Mouse (Mus musculus): ENCODE measurements at regions not wholly inside any gene's neighbourhood (a gene's known extent, or its start where the extent isn't known, plus 50 kb on each side); places are given as distances from the start of the nearest gene placed in this dataset.

DNA sequence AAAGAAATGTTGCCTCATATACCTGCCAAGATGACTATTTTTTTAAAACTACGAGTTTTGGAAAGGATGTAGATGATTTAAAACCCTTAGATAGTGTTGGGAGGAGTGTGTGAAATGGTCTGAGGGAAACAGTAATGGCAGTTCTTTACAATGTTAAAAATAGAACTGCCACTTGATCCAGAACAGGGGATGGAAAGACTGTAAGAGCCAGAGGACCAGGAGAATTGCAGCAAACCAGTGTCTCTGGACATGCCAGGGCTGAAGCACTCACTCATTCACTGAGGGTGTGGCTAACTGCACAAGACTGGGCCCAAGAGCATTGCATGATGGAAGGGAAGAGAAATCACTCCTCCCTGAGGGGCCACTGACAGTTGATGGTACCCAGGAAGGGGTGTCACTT, 53.9 kb upstream of the Rasgef1b start:
- no peaks in the 10 kb centered on the region for H3K36me3 ChIP-seq (ENCODE audit: control insufficient read depth, insufficient read depth, low read length)
- H3K4me2 ChIP-seq (replicated peaks; ENCODE audit: low read depth, low read length) = no peak overlapping the region
- no peak for DNase-seq (ENCODE audit: low spot score)
- no peak overlapping the region for H3K4me3 ChIP-seq (ENCODE audit: low read depth, low read length)
- no peak overlapping the region for H3K9ac ChIP-seq (ENCODE audit: low read depth, low read length)
- H3K9me3 ChIP-seq (ENCODE audit: control insufficient read depth, low read length) = no peaks in the 10 kb centered on the region
- WGBS = 77% methylated on average over 1 of the region's 1 CpGs
- no peaks in the 10 kb centered on the region for H3K27me3 ChIP-seq (ENCODE audit: control insufficient read depth, insufficient read depth, low read length)
- ATAC-seq (ENCODE audit: low FRiP score) = no peak
- no peaks in the 10 kb centered on the region for H3K4me1 ChIP-seq (replicated peaks; ENCODE audit: control insufficient read depth, insufficient read depth, low read length)
- H3K27ac ChIP-seq (ENCODE audit: low read depth, low read length) = no peak overlapping the region

DNA sequence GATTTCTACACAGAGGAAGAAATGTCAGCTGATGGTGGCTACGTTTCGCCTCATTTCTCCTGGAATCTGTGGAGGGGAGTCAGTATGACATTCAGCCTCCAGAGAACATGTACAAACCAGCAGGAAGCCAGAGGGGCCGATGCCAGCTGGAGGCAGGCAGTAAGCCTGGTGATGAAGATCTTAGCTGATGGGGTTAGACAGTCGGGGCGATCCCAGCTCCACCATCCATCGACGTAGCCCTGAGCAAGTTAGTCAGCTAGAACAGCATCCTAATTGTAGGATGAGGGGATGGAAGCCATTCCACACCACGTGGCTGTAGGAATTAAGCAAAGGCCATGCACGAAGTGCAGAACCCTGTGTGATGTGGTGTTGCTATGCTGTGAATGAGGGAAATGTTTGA, 57.0 kb upstream of the Rasgef1b start:
- no peak for DNase-seq (ENCODE audit: low spot score)
- Histone ChIP-seq H3K4me3 (ENCODE audit: low read depth, low read length) (no peak overlapping the region), H3K27ac (ENCODE audit: low read depth, low read length) (no peak overlapping the region), H3K4me1 (replicated peaks; ENCODE audit: control insufficient read depth, insufficient read depth, low read length) (no peaks in the 10 kb centered on the region), H3K9ac (ENCODE audit: low read depth, low read length) (no peak overlapping the region), H3K9me3 (ENCODE audit: control insufficient read depth, low read length) (no peaks in the 10 kb centered on the region), H3K36me3 (ENCODE audit: control insufficient read depth, insufficient read depth, low read length) (no peaks in the 10 kb centered on the region), H3K4me2 (replicated peaks; ENCODE audit: low read depth, low read length) (no peak overlapping the region), H3K27me3 (ENCODE audit: control insufficient read depth, insufficient read depth, low read length) (no peaks in the 10 kb centered on the region)
- no peak for ATAC-seq (ENCODE audit: low FRiP score)
- WGBS = 79% methylated on average over 9 of the region's 9 CpGs

DNA sequence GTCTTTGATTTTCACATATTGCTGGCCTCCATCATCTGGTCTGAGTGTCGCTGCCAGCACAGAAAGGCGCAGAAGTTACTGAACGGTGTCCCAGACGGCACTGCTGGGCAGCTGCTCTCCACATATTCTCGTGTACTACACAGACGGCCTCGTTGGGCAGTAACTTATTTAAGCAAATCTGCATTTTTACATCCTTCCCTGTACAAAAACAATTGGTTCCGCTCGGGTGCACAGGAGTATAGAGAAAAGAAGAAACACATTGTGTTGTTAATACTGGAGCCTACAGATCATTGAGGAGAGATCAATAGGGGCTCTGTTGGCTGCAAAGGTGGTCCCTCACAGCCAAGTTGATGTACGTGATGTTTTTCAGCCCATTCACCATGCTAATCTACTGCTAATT, 58.4 kb upstream of the Rasgef1b start:
- peak; percentile 67 for DNase-seq (ENCODE audit: low spot score)
- ATAC-seq (ENCODE audit: low FRiP score) = peak; percentile 84
- no peaks in the 10 kb centered on the region for H3K9me3 ChIP-seq (ENCODE audit: control insufficient read depth, low read length)
- H3K4me2 ChIP-seq (replicated peaks; ENCODE audit: low read depth, low read length) = no peak overlapping the region
- no peaks in the 10 kb centered on the region for H3K27me3 ChIP-seq (ENCODE audit: control insufficient read depth, insufficient read depth, low read length)
- H3K9ac ChIP-seq (ENCODE audit: low read depth, low read length) = no peak overlapping the region
- H3K27ac ChIP-seq (ENCODE audit: low read depth, low read length) = no peak overlapping the region
- WGBS = 35% methylated on average over 10 of the region's 10 CpGs
- H3K4me1 ChIP-seq (replicated peaks; ENCODE audit: control insufficient read depth, insufficient read depth, low read length) = no peaks in the 10 kb centered on the region
- no peaks in the 10 kb centered on the region for H3K36me3 ChIP-seq (ENCODE audit: control insufficient read depth, insufficient read depth, low read length)
- no peak overlapping the region for H3K4me3 ChIP-seq (ENCODE audit: low read depth, low read length)

DNA sequence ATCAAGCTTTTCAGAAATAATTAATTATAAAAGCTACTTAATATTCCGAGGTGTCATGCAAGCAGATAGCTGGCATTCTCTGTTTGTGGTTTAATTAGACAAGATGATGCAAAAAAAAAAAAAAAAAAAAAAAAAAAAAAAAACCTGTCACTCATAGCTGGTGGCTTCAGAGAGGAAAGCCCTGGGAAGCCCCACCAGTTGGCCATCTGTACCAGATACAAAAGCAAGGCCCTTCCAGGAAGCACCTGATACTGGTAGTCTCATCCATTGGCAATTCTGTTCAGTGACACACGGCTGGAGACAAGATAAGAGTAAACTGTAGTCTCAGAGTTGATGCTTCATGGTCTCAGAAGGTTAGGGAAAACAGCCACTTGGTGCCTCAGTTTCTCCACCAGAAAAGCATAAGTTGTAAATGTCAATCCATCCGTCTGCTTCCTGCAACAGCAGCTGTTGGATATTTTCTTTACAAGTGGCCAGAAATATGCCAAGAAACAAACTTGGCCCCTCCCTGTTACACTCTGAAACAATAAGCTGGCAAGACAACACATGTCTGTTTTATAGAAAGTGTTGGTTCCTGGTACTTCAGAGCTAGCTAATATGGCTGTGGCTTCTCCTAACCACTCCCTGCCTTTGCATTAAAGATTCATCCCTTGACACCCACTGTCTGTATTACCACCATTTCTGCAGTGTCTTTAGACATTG, 59.0 kb upstream of the Rasgef1b start:
- no peak overlapping the region for H3K4me2 ChIP-seq (replicated peaks; ENCODE audit: low read depth, low read length)
- no peak overlapping the region for H3K27ac ChIP-seq (ENCODE audit: low read depth, low read length)
- H3K4me3 ChIP-seq (ENCODE audit: low read depth, low read length) = no peak overlapping the region
- ATAC-seq (ENCODE audit: low FRiP score) (peak; percentile 53; the same call in 1 of the 2 replicates), DNase-seq (ENCODE audit: low spot score) (peak; percentile 9)
- H3K27me3 ChIP-seq (ENCODE audit: control insufficient read depth, insufficient read depth, low read length) = no peaks in the 10 kb centered on the region
- no peak overlapping the region for H3K9ac ChIP-seq (ENCODE audit: low read depth, low read length)
- no peaks in the 10 kb centered on the region for H3K4me1 ChIP-seq (replicated peaks; ENCODE audit: control insufficient read depth, insufficient read depth, low read length)
- no peaks in the 10 kb centered on the region for H3K9me3 ChIP-seq (ENCODE audit: control insufficient read depth, low read length)
- H3K36me3 ChIP-seq (ENCODE audit: control insufficient read depth, insufficient read depth, low read length) = no peaks in the 10 kb centered on the region
- 74% methylated on average over 3 of the region's 3 CpGs for WGBS

DNA sequence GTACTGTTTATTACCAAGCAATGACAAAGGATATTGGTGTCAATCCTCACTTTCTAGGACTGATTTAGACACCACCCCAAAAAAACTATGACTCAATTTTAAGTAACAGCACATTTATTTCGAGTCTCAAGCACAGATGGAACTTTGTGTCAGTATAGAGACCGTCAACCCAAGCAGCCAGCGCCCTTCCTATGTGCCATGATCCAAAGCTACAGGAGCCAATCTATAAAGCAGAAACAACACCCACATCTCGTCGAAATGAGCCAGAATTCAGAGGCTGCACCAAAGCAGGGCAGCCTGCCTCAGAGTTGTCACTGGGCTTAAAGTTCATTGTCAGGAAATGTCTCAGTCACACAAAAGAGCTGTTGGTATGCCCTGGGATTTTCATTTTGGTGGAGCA, 61.9 kb upstream of the Rasgef1b start:
- no peaks in the 10 kb centered on the region for H3K4me1 ChIP-seq (replicated peaks; ENCODE audit: control insufficient read depth, insufficient read depth, low read length)
- H3K36me3 ChIP-seq (ENCODE audit: control insufficient read depth, insufficient read depth, low read length) = no peaks in the 10 kb centered on the region
- no peaks in the 10 kb centered on the region for H3K9me3 ChIP-seq (ENCODE audit: control insufficient read depth, low read length)
- ATAC-seq (ENCODE audit: low FRiP score) = no peak
- DNase-seq (ENCODE audit: low spot score) = no peak
- 89% methylated on average over 5 of the region's 5 CpGs for WGBS
- no peak overlapping the region for H3K9ac ChIP-seq (ENCODE audit: low read depth, low read length)
- no peak overlapping the region for H3K27ac ChIP-seq (ENCODE audit: low read depth, low read length)
- H3K4me2 ChIP-seq (replicated peaks; ENCODE audit: low read depth, low read length) = no peak overlapping the region
- no peaks in the 10 kb centered on the region for H3K27me3 ChIP-seq (ENCODE audit: control insufficient read depth, insufficient read depth, low read length)
- H3K4me3 ChIP-seq (ENCODE audit: low read depth, low read length) = no peak overlapping the region

DNA sequence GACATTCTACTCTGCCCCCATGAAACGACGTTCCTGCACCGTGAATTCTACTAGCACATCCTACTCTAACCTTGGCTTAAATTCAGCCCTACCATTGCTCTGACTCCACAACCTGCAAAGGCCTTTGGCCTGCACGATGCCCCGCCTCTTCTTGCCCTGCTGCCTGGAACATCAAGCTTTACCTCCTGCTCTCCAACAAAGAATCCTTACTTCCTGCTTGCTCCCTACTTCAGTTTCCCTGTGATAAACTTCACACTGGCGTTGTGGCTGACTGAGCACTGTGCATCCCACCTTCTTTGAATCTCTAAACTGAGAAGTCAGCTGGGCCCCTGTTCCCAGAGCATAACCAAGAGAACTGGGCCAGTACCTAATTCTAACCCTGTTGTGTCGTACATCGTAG, 71.7 kb upstream of the Rasgef1b start:
- Histone ChIP-seq H3K4me2 (replicated peaks; ENCODE audit: low read depth, low read length) (no peak overlapping the region), H3K36me3 (ENCODE audit: control insufficient read depth, insufficient read depth, low read length) (no peaks in the 10 kb centered on the region), H3K4me3 (ENCODE audit: low read depth, low read length) (no peak overlapping the region), H3K27me3 (ENCODE audit: control insufficient read depth, insufficient read depth, low read length) (no peaks in the 10 kb centered on the region), H3K9ac (ENCODE audit: low read depth, low read length) (no peak overlapping the region), H3K9me3 (ENCODE audit: control insufficient read depth, low read length) (no peaks in the 10 kb centered on the region), H3K4me1 (replicated peaks; ENCODE audit: control insufficient read depth, insufficient read depth, low read length) (0 out of 2 replicates have a peak, but pooled peaks cover 4% of the 10 kb centered on the region), H3K27ac (ENCODE audit: low read depth, low read length) (no peak overlapping the region)
- WGBS = 55% methylated on average over 8 of the region's 8 CpGs
- DNase-seq (ENCODE audit: low spot score) (peak; percentile 14), ATAC-seq (ENCODE audit: low FRiP score) (0 out of 2 replicates have a peak, but pooled peaks have one; percentile 25)

DNA sequence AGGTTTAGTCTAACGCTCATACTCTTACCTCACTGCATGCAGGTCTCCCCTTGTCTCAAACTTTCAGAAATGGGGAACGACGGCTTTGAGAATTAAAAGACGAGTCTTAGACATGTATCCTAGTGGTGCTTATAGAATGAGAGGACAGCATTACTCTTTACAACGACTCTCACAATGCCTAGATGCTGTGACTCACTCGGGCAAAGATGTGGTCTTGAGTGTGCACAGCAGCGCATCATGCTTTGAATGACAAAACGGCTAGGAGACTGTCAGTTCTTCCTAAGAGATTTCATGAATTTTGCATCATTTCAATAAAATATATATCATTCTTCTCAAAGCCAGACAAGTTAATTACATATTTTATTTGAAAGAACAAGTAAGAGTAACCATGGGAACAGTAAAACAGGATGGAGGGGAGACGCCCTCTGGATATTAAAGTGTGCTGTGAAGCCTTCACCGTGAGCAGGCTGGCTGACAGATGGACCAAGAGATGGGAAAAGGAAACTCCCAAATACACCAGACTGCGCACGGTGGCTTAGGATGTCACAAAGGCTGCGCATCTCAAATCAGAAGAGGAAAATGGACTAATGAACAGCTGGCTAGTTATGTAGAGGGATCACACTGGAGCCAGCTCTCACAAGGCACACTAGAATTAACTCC, 73.1 kb upstream of the Rasgef1b start:
- H3K9me3 ChIP-seq (ENCODE audit: control insufficient read depth, low read length) = no peaks in the 10 kb centered on the region
- DNase-seq (ENCODE audit: low spot score) = peak; percentile 47
- H3K27ac ChIP-seq (ENCODE audit: low read depth, low read length) = no peak overlapping the region
- H3K9ac ChIP-seq (ENCODE audit: low read depth, low read length) = no peak overlapping the region
- no peak overlapping the region for H3K4me2 ChIP-seq (replicated peaks; ENCODE audit: low read depth, low read length)
- no peak overlapping the region for H3K4me3 ChIP-seq (ENCODE audit: low read depth, low read length)
- ATAC-seq (ENCODE audit: low FRiP score) = peak; percentile 38; the same call in 1 of the 2 replicates
- WGBS = 43% methylated on average over 13 of the region's 13 CpGs
- 0 out of 2 replicates have a peak, but pooled peaks cover 4% of the 10 kb centered on the region for H3K4me1 ChIP-seq (replicated peaks; ENCODE audit: control insufficient read depth, insufficient read depth, low read length)
- H3K27me3 ChIP-seq (ENCODE audit: control insufficient read depth, insufficient read depth, low read length) = no peaks in the 10 kb centered on the region
- no peaks in the 10 kb centered on the region for H3K36me3 ChIP-seq (ENCODE audit: control insufficient read depth, insufficient read depth, low read length)

DNA sequence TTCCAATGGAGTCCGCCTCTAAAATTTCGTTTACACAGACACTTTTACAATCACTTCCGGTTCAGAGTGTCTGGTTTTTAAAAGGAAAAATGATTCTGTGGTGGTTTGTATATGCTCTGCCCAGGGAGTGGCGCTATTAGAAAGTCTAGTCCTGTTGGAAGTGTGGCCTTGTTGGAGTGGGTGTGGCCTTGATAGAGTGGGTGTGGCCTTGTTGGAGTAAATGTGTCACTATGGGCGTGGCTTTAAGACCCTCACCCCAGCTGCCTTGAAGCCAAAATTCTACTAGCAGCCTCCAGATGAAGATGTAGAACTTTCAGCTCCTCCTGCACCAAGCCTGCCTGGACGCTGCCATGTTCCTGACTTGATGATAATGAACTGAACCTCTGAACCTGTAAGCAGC, 79.2 kb upstream of the Vamp9 start:
- Histone ChIP-seq H3K27me3 (ENCODE audit: control insufficient read depth, insufficient read depth, low read length) (no peaks in the 10 kb centered on the region), H3K4me2 (replicated peaks; ENCODE audit: low read depth, low read length) (no peak overlapping the region), H3K9ac (ENCODE audit: low read depth, low read length) (no peak overlapping the region), H3K4me3 (ENCODE audit: low read depth, low read length) (no peak overlapping the region), H3K4me1 (replicated peaks; ENCODE audit: control insufficient read depth, insufficient read depth, low read length) (no peaks in the 10 kb centered on the region), H3K27ac (ENCODE audit: low read depth, low read length) (no peak overlapping the region), H3K36me3 (ENCODE audit: control insufficient read depth, insufficient read depth, low read length) (no peaks in the 10 kb centered on the region), H3K9me3 (ENCODE audit: control insufficient read depth, low read length) (no peaks in the 10 kb centered on the region)
- ATAC-seq (ENCODE audit: low FRiP score) (no peak), DNase-seq (ENCODE audit: low spot score) (no peak)
- WGBS = 85% methylated on average over 6 of the region's 6 CpGs

DNA sequence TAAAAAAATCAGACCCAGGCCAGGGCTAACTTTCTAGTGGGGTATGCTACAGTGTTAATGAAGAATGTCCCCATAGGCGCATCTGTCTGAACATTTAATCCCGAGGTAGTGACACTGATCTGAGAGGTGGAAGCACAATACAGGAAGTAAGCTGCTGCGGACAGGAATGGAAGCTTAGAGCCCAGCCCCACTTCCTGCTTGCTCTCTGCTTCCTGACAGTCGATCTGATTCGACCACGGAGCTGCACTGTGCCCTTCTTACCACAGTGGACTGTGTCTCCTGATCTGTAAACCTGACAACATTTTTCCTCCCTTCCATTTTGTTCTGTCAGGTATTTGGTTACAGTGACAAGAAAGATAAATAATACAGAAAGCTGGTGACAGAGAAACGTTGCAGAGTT, 77.5 kb upstream of the Vamp9 start:
- no peak overlapping the region for H3K9ac ChIP-seq (ENCODE audit: low read depth, low read length)
- DNase-seq (ENCODE audit: low spot score) (no peak), ATAC-seq (ENCODE audit: low FRiP score) (no peak)
- H3K4me3 ChIP-seq (ENCODE audit: low read depth, low read length) = no peak overlapping the region
- no peak overlapping the region for H3K27ac ChIP-seq (ENCODE audit: low read depth, low read length)
- H3K27me3 ChIP-seq (ENCODE audit: control insufficient read depth, insufficient read depth, low read length) = no peaks in the 10 kb centered on the region
- no peaks in the 10 kb centered on the region for H3K36me3 ChIP-seq (ENCODE audit: control insufficient read depth, insufficient read depth, low read length)
- no peak overlapping the region for H3K4me2 ChIP-seq (replicated peaks; ENCODE audit: low read depth, low read length)
- 78% methylated on average over 7 of the region's 7 CpGs for WGBS
- H3K4me1 ChIP-seq (replicated peaks; ENCODE audit: control insufficient read depth, insufficient read depth, low read length) = no peaks in the 10 kb centered on the region
- no peaks in the 10 kb centered on the region for H3K9me3 ChIP-seq (ENCODE audit: control insufficient read depth, low read length)
